ENCODE assay signal across 26 mouse cellular contexts in the genomic region with DNA sequence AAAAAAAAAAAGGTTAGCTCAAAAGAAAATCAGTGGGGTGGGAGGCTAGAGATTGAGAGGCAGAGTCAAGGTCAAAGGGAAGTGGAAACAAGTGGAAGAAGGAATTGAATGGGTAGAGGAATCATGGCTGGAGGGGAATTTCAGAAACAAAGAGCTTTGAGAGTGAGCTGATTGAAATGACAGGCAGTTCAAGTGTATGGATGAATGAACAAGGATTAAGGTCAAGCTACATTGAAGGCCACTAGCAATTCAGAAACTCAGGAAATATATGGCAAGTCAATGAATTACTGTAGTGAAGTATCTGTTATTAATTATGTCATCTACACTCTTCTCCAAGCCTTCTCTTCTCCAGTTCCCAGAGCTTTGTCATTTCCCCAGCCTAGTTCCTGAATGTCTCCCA.
"Had no signal": no experiment of that assay in that cellular context is flagged by ENCODE, and none has a peak within 500 bp of the region (broad histone marks: within the 10 kb centered on the region; RNA-seq: fewer than 3 reads in every experiment).

No protein-coding gene starts in this region.

- H3K27ac ChIP-seq: heart, embryonic 10.5 days; hindbrain, embryonic 10.5 days; hindbrain, embryonic 12.5 days; hindbrain, embryonic 14.5 days; intestine, embryonic 15.5 days; layer of hippocampus, adult 2 months; left cerebral cortex, adult 2 months; limb, embryonic 10.5 days; limb, embryonic 12.5 days; liver, embryonic 13.5 days had no signal

- H3K9ac ChIP-seq: heart, embryonic 12.5 days; hindbrain, embryonic 12.5 days; hindbrain, embryonic 14.5 days; intestine, embryonic 15.5 days; limb, embryonic 12.5 days; liver, embryonic 13.5 days had no signal

- H3K36me3 ChIP-seq: heart, embryonic 10.5 days; heart, embryonic 12.5 days; hindbrain, embryonic 10.5 days; hindbrain, embryonic 12.5 days; intestine, embryonic 15.5 days; limb, embryonic 10.5 days; limb, embryonic 12.5 days; liver, embryonic 13.5 days had no signal

- H3K27me3 ChIP-seq: heart, embryonic 12.5 days; hindbrain, embryonic 12.5 days; intestine, embryonic 15.5 days; limb, embryonic 12.5 days; liver, embryonic 13.5 days had no signal

- H3K4me3 ChIP-seq: heart, embryonic 10.5 days; heart, embryonic 12.5 days; hindbrain, embryonic 10.5 days; hindbrain, embryonic 12.5 days; intestine, embryonic 15.5 days; layer of hippocampus, adult 2 months; left cerebral cortex, adult 2 months; limb, embryonic 10.5 days; limb, embryonic 12.5 days; liver, embryonic 13.5 days had no signal

- H3K4me1 ChIP-seq: heart, embryonic 10.5 days; heart, embryonic 12.5 days; intestine, embryonic 15.5 days; limb, embryonic 10.5 days; limb, embryonic 12.5 days; liver, embryonic 13.5 days had no signal

- DNase-seq: gastrocnemius, postnatal 14 days; gastrocnemius, postnatal 36 days; heart, adult 18-20 months; heart, postnatal 10 days; heart, postnatal 4 days; kidney, adult 18-20 months; kidney, adult 8-10 months; kidney, postnatal 10 days; kidney, postnatal 25 days; kidney, postnatal 4 days; liver; liver, embryonic 13.5 days had no signal

- H3K4me2 ChIP-seq: heart, embryonic 12.5 days; hindbrain, embryonic 12.5 days; hindbrain, embryonic 14.5 days; intestine, embryonic 15.5 days; limb, embryonic 12.5 days; liver, embryonic 11.5 days; liver, embryonic 13.5 days had no signal

- H3K9me3 ChIP-seq: heart, embryonic 10.5 days; heart, embryonic 12.5 days; hindbrain, embryonic 10.5 days; hindbrain, embryonic 12.5 days; intestine, embryonic 15.5 days; limb, embryonic 10.5 days; limb, embryonic 12.5 days; liver, embryonic 13.5 days had no signal

- ATAC-seq: hindbrain, embryonic 16.5 days; inflammation-experienced regulatory T-cells, adult 6 months; intestine, embryonic 15.5 days; intestine, postnatal 0 days had no signal
